Mouse (Mus musculus) megakaryocyte, embryonic 14.5 days (primary cell): ENCODE results near the gene Lif.

ENCODE experiments used
- FLI1 ChIP-seq: IDR thresholded peaks from 2 replicates; pipeline ENCODE4 v1.6.1; 2012; ENCODE audit warnings: low read length, inconsistent platforms, mixed read lengths
- GATA1 ChIP-seq: IDR thresholded peaks from 3 replicates; pipeline ENCODE4 v1.6.1; 2012; ENCODE audit warnings: mixed read lengths, low read length, inconsistent platforms, borderline replicate concordance

DNA sequence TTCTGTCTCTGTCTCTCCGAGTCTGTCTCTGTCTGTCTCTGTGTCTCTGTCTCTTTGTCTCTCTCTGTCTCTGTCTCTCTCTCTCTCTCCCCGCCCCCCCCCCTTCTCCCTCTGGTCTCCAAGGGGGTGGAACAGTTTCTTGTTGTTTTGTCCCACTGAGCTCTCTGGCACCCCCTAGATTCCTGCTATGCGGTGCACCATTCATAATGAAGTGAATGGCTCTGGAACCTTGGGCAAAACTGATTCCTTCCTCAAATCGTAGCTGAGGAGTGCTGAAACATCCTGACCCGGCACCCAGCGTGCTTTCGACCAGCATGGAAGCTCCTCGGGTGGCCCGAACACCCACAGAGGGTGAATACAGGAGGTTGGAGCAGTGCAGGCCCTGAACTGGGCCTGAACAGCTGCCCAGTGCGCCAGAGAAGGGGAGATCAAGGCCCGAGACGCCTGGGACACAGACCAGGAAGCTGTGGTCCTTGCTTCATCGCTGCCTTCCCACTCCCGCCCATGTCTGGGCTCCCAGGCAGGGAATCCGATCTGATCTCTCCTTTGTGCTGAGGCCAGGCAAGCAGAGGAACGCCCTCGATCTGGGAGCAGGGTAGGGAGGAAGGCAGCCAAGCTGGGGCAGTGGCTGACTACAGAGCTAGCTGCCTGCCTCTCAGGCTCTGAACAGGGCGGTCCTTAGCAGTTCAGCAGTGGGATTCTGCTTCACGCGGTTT is 13.5 kb downstream of the Lif start:
- no peak for TF ChIP-seq GATA1
- no peak for TF ChIP-seq FLI1
